Mouse (Mus musculus) forebrain, embryonic 15.5 days (tissue): ENCODE results near the gene Bcl3. TPM values are rescaled to one million over a fixed set of nuclear protein-coding genes. Genes with fewer than 3 reads are reported as not detected.
"Not testable (repeated sequence)": the region's sequence is repeated elsewhere in the genome, so short reads cannot be mapped to it uniquely, and the experiment has no call there.

Experiments
- ATAC-seq: fragments of 200-750 bp; cut with Nextera tagmentation; replicated peaks from 2 replicates; pipeline ENCODE4 v1.8.0; 2017; ENCODE audit warnings: mild to moderate bottlenecking, moderate TSS enrichment, moderate library complexity
- H3K27ac ChIP-seq: fragments of 300-500 bp; sonication (generic); replicated peaks from 2 replicates; pipeline ENCODE4 v1.5.1; 2015; ENCODE audit warnings: mild to moderate bottlenecking, inconsistent platforms
- H3K27me3 ChIP-seq: fragments of 300-500 bp; sonication (generic); 2 replicates; pipeline ENCODE4 v1.6.1; 2015; ENCODE audit warnings: inconsistent platforms
- H3K36me3 ChIP-seq: fragments of 300-500 bp; sonication (generic); 2 replicates; pipeline ENCODE4 v1.6.1; 2015; ENCODE audit warnings: mild to moderate bottlenecking, inconsistent platforms
- H3K4me1 ChIP-seq: fragments of 300-500 bp; sonication (generic); 2 replicates; pipeline ENCODE4 v1.6.1; 2015; ENCODE audit warnings: inconsistent platforms
- H3K4me2 ChIP-seq: fragments of 300-500 bp; sonication (generic); replicated peaks from 2 replicates; pipeline ENCODE4 v1.6.1; 2015; ENCODE audit warnings: mild to moderate bottlenecking, inconsistent platforms
- H3K4me3 ChIP-seq: fragments of 300-500 bp; sonication (generic); 2 replicates; pipeline ENCODE4 v1.5.1; 2015; ENCODE audit warnings: mild to moderate bottlenecking, inconsistent platforms
- H3K9ac ChIP-seq: fragments of 300-500 bp; sonication (generic); replicated peaks from 2 replicates; pipeline ENCODE4 v1.6.1; 2015; ENCODE audit warnings: mild to moderate bottlenecking, inconsistent platforms
- H3K9me3 ChIP-seq: fragments of 300-500 bp; sonication (generic); 2 replicates; pipeline ENCODE4 v1.6.1; 2016; ENCODE audit warnings: inconsistent platforms
- WGBS: fragments of 180-500 bp; shearing (Covaris S2); methylation state at CpG from one replicate; pipeline ENCODE4 v1.1.7; 2015; ENCODE audit warnings: mixed read lengths; 5-methylcytosine and 5-hydroxymethylcytosine counted together
- polyA plus RNA-seq: library from polyadenylated mRNA; unstranded; fragments of >200 nt; fragmentation: Nextera tagmentation; extraction: Ambion mirVana; gene quantifications from 2 replicates; pipeline ENCODE4 v1.2.1, GENCODE M21; 2015

Gene Bcl3
- polyA plus RNA-seq, 1 experiment from 2014 or later, result 1.3 TPM

- H3K27ac ChIP-seq, result no peak overlapping the region
- ATAC-seq, result no peak
- H3K4me1 ChIP-seq, result peaks cover 4% of the 10 kb centered on the region
- H3K36me3 ChIP-seq, result no peaks in the 10 kb centered on the region
- peaks cover 22% of the 10 kb centered on the region for H3K27me3 ChIP-seq
- H3K9ac ChIP-seq, result no peak overlapping the region
- WGBS, result 86% methylated on average over 19 of the region's 19 CpGs
- no peak overlapping the region for H3K4me2 ChIP-seq
- H3K9me3 ChIP-seq, result no peaks in the 10 kb centered on the region
- H3K4me3 ChIP-seq, result no peak overlapping the region
Observed at GRCm38 (mm10) chr7:19792701-19793630, 29.6 kb downstream of the Bcl3 start.

- H3K4me3 ChIP-seq, H3K9ac ChIP-seq, H3K4me2 ChIP-seq, H3K9me3 ChIP-seq, H3K4me1 ChIP-seq, H3K36me3 ChIP-seq, H3K27ac ChIP-seq, ATAC-seq: not testable (repeated sequence)
- WGBS, result 92% methylated on average over 2 of the region's 2 CpGs
- peaks cover 13% of the 10 kb centered on the region for H3K27me3 ChIP-seq
Observed at GRCm38 (mm10) chr7:19791504-19791903, 31.1 kb downstream of the Bcl3 start.

- under 1% methylated on average over 19 of the region's 19 CpGs for WGBS
- Histone ChIP-seq H3K36me3 (no peaks in the 10 kb centered on the region), H3K4me3 (peak overlapping the region; percentile 39), H3K9me3 (no peaks in the 10 kb centered on the region), H3K4me2 (peak overlapping the region; percentile 59), H3K27me3 (peaks cover 6% of the 10 kb centered on the region; the same call in 1 of the 2 replicates), H3K27ac (no peak overlapping the region), H3K9ac (peak overlapping the region; percentile 43; the same call in 1 of the 2 replicates), H3K4me1 (peaks cover 4% of the 10 kb centered on the region)
- ATAC-seq, result peak; percentile 69
Observed at GRCm38 (mm10) chr7:19789904-19790347, 32.6 kb downstream of the Bcl3 start.

GRCm38 (mm10) chr7:19785874-19786458, 36.6 kb downstream of the Bcl3 start:
- 48% methylated on average over 12 of the region's 12 CpGs for WGBS
- no peaks in the 10 kb centered on the region for H3K27me3 ChIP-seq
- H3K36me3 ChIP-seq, result no peaks in the 10 kb centered on the region
- H3K9ac ChIP-seq, result no peak overlapping the region
- H3K4me2 ChIP-seq, result no peak overlapping the region
- H3K27ac ChIP-seq, result no peak overlapping the region
- no peak overlapping the region for H3K4me3 ChIP-seq
- H3K9me3 ChIP-seq, result no peaks in the 10 kb centered on the region
- peaks cover 4% of the 10 kb centered on the region for H3K4me1 ChIP-seq
- no peak for ATAC-seq

GRCm38 (mm10) chr7:19784764-19785535, 37.6 kb downstream of the Bcl3 start:
- no peaks in the 10 kb centered on the region for H3K36me3 ChIP-seq
- peaks cover 4% of the 10 kb centered on the region for H3K4me1 ChIP-seq
- no peaks in the 10 kb centered on the region for H3K9me3 ChIP-seq
- no peaks in the 10 kb centered on the region for H3K27me3 ChIP-seq
- no peak overlapping the region for H3K4me3 ChIP-seq
- no peak overlapping the region for H3K27ac ChIP-seq
- no peak for ATAC-seq
- H3K4me2 ChIP-seq, result no peak overlapping the region
- WGBS, result 50% methylated on average over 11 of the region's 11 CpGs
- H3K9ac ChIP-seq, result no peak overlapping the region

GRCm38 (mm10) chr7:19783630-19784029, 38.9 kb downstream of the Bcl3 start:
- no peaks in the 10 kb centered on the region for H3K4me1 ChIP-seq
- 84% methylated on average over 8 of the region's 8 CpGs for WGBS

GRCm38 (mm10) chr7:19782645-19783044, 39.9 kb downstream of the Bcl3 start:
- Histone ChIP-seq H3K4me1 (no peaks in the 10 kb centered on the region), H3K27me3 (no peaks in the 10 kb centered on the region), H3K9ac (no peak overlapping the region), H3K4me3 (no peak overlapping the region), H3K27ac (no peak overlapping the region), H3K9me3 (no peaks in the 10 kb centered on the region), H3K4me2 (no peak overlapping the region), H3K36me3 (no peaks in the 10 kb centered on the region)
- WGBS, result 92% methylated on average over 4 of the region's 4 CpGs
- no peak for ATAC-seq

More at GRCm38 (mm10) chr7:19783630-19784029, 38.9 kb downstream of the Bcl3 start:
- Histone ChIP-seq H3K36me3 (no peaks in the 10 kb centered on the region), H3K4me2 (no peak overlapping the region), H3K27ac (no peak overlapping the region), H3K27me3 (no peaks in the 10 kb centered on the region), H3K9ac (no peak overlapping the region), H3K9me3 (no peaks in the 10 kb centered on the region), H3K4me3 (no peak overlapping the region)
- no peak for ATAC-seq

GRCm38 (mm10) chr7:19781741-19782140, 40.8 kb downstream of the Bcl3 start:
- Histone ChIP-seq H3K27me3 (no peaks in the 10 kb centered on the region), H3K9me3 (no peaks in the 10 kb centered on the region), H3K4me3 (no peak overlapping the region), H3K4me2 (no peak overlapping the region), H3K36me3 (no peaks in the 10 kb centered on the region), H3K9ac (no peak overlapping the region), H3K4me1 (no peaks in the 10 kb centered on the region), H3K27ac (no peak overlapping the region)
- no peak for ATAC-seq
- WGBS, result 94% methylated on average over 7 of the region's 7 CpGs

GRCm38 (mm10) chr7:19779903-19780302, 42.7 kb downstream of the Bcl3 start:
- H3K27ac ChIP-seq, result no peak overlapping the region
- 88% methylated on average over 4 of the region's 4 CpGs for WGBS

GRCm38 (mm10) chr7:19778645-19779044, 43.9 kb downstream of the Bcl3 start:
- no peaks in the 10 kb centered on the region for H3K9me3 ChIP-seq
- H3K27ac ChIP-seq, result no peak overlapping the region
- H3K4me2 ChIP-seq, result no peak overlapping the region
- H3K4me1 ChIP-seq, result no peaks in the 10 kb centered on the region
- H3K9ac ChIP-seq, result no peak overlapping the region
- no peak for ATAC-seq
- no peaks in the 10 kb centered on the region for H3K27me3 ChIP-seq
- WGBS, result 89% methylated on average over 8 of the region's 8 CpGs
- H3K36me3 ChIP-seq, result no peaks in the 10 kb centered on the region
- no peak overlapping the region for H3K4me3 ChIP-seq

More at GRCm38 (mm10) chr7:19779903-19780302, 42.7 kb downstream of the Bcl3 start:
- H3K9ac ChIP-seq, result no peak overlapping the region
- H3K9me3 ChIP-seq, result no peaks in the 10 kb centered on the region
- no peak for ATAC-seq
- H3K4me1 ChIP-seq, result no peaks in the 10 kb centered on the region
- no peaks in the 10 kb centered on the region for H3K36me3 ChIP-seq
- no peak overlapping the region for H3K4me2 ChIP-seq
- no peak overlapping the region for H3K4me3 ChIP-seq
- no peaks in the 10 kb centered on the region for H3K27me3 ChIP-seq

- ATAC-seq, result no peak
- Histone ChIP-seq H3K27me3 (no peaks in the 10 kb centered on the region), H3K9ac (no peak overlapping the region), H3K4me1 (no peaks in the 10 kb centered on the region), H3K4me3 (no peak overlapping the region), H3K27ac (no peak overlapping the region), H3K4me2 (no peak overlapping the region), H3K36me3 (no peaks in the 10 kb centered on the region), H3K9me3 (no peaks in the 10 kb centered on the region)
- 87% methylated on average over 11 of the region's 11 CpGs for WGBS
Observed at GRCm38 (mm10) chr7:19777049-19777723, 45.4 kb downstream of the Bcl3 start.
